Mouse (Mus musculus): ENCODE data around the gene Teddm1a.
"Not testable (repeated sequence)": the region's sequence is repeated elsewhere in the genome, so short reads cannot be mapped to it uniquely, and the experiment has no call there.

Teddm1a gene

DNA sequence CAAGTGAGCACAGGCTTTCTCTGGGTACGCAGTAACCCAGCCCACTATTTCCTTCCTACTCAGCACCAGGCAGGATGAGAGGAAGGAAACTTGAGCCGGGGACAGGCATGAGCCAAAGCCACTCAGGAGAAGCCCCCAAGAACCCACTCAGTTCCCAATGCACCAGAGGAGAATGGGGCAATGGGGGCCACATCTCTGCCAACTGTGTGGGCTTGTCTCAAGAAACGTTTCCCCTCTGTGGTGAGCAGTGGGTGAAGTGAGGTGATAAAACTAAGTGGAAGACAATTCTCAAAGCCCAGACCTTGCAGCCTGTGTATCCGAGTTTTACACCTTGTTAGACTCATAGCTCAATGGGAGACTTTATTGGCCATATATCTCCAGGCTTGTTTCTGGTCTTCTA is at the start of gene Teddm1a:
Gene Teddm1a, plus strand, starts transcription at position 301 of the 400 bp plus-strand sequence.
- no peak for DNase-seq (ENCODE audit: low read depth, low spot score)

DNA sequence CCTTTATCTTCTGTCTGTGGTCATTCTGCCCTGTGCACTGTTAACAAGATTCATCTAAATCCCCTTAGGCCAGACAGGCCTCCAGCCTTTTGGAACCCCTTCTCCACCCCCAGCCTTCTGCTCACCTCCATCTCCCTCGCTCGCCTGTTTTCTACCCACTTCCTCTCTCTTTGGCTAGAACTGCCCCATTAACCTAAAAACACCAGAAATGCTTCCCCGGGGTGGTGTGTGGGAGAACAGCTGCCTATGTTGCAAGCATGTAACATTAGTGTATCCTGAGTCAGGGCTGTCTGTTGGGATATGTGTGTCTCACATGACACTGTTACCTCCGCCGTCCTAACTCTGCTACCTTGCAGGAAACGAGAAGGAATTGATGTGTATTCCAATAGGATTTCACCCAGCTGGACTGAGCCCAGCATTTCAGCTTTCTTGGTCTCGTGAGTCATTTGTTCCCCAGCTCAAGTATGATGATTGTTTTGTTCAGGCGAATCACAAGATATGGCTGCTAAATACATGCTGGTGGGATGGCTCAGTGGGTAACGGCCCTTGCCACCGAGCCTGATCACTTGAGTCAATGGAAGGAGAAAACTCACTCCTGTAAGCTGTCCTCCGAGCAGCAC is 49.3 kb upstream of the Teddm1a start:
- no peak for DNase-seq (ENCODE audit: low read depth, low spot score)

DNA sequence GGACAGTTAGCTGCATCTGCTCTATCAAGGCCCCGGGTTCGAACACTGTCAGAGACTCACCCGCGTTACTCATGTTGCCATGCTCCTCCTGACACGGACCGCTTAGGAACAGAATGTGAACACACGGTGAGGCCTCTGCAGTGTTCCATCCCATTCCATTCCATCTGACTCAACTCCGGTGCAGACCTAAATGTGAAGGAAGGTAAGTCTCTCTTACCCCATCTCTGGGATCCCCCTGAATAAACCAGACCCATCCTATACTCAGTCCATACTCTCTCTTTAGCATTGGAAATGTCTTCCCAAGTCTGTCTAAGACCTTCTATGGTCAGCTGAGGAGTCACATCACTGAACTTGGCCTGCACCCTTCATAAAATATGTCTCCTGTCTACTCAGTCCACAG is 47.5 kb upstream of the Teddm1a start, which contains the start of gene Rgsl1:
Gene Rgsl1, minus strand, starts transcription at position 101 of the 400 bp plus-strand sequence.
- no peak for DNase-seq (ENCODE audit: low read depth, low spot score)

DNA sequence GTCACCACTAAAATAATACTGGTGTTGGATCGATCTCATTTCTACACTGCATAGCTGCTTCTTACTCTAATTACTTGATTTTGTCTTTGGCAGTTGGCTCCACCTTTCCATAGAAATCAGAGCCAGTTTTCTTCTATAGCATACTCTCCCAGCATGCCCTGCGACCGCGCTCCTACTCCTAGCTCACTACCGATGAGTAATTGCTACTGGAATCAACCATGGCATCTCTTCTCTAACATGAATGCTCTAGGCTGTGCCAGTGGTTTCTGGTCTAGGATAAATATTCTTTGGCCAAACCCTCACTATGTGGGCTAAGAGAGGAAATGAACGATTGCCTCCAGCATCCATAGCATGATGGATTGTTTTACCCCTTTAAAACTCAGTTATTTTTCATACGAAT is 45.1 kb upstream of the Teddm1a start:
- no peak for DNase-seq (ENCODE audit: low read depth, low spot score)

DNA sequence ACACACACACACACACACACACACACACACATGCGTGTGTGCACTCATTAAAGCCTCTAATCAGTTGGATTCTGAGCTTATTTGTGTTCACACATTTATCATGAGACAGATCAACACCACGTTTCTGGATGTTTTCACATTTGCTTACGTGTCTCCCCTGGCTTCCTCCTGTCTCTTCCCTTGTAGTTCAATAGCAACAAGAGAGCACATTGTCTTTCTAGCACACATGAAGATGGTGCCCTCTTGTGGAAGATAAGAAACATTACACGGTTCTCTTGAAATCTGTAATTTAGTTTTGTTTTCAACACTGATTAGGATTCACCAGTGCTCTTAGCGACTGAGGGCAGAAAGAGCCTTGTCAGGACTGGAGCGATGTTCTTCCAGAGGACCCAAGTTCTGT is 44.7 kb upstream of the Teddm1a start:
- peak; percentile 14 for DNase-seq (ENCODE audit: low read depth, low spot score)

DNA sequence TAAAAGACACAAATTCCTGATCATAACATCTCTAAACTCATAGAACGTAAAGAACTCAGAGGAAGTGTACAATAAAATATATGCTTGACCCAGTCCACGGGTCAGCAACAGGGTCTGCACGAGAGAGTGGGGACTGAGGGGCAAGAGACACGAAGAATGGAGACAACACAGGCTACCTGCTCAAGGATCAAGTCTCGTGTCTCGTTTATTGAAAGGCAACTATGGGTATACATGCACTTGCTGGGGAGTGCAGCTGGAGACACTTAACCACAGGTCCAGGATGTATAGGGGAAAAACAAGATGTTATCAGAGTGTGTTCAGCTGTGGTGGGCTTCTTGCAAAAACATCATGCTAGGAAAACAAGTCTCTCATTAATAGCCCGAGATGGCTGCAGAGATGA is 38.8 kb upstream of the Teddm1a start:
- not testable (repeated sequence) for DNase-seq (ENCODE audit: low read depth, low spot score)

DNA sequence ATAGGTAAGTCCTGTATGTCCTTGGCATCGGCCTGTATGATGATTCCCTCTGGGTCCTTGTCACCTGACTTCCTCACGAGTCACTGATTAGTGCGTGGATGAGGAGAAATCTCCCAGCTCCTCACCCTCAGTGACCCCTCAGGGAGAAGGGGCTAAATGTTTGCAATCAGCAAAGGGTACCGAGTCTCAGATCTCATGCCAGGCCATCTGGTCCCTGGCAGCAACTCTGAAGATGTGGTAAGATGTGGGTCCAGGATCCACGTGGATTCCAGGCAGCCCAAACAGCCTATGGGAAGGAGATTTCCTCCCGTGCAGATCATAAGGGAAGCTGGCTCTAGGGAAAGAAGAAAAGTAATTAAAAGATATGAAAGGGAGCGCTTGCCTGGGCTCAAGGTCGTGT is 35.6 kb upstream of the Teddm1a start:
- no peak for DNase-seq (ENCODE audit: low read depth, low spot score)

DNA sequence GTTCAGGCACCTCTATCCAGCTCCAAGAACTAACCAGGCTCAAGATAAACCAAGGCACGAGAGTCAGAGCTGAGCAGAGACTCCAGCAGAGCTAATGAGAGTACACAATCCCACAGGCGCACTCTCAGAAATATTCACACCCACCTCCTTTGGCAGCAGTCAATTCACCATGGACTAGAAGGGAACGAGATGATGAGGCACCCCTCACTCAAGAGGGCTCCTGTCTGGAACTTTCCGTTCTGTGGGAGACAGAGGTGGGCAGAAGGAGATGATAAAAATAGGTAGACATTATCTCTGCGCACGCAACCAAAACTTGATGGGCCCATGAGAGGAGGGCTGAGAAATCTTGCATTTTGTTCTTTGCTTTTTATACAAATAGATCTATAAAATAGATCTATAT is 17.5 kb upstream of the Teddm1a start, which contains the start of gene Teddm1b:
Gene Teddm1b, plus strand, starts transcription at position 301 of the 400 bp plus-strand sequence.
- no peak for DNase-seq (ENCODE audit: low read depth, low spot score)

DNA sequence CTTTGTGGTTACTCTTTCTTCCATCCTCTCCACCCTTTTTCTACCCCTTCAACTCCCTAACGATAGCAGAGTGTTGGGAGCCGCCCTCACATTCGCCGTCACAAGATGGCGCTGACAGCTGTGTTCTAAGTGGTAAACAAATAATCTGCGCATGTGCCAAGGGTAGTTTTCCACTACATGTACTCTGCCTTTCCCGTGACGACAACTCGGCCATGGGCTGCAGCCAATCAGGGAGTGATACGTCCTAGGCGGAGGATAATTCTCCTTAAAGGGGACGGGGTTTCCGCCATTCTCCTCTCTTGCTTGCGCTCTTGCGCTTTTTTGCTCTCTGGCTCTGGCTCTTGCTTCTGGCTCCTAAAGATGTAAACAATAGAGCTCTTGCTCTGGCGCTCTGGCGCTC is 11.2 kb upstream of the Teddm1a start:
- DNase-seq (ENCODE audit: low read depth, low spot score): not testable (repeated sequence)

DNA sequence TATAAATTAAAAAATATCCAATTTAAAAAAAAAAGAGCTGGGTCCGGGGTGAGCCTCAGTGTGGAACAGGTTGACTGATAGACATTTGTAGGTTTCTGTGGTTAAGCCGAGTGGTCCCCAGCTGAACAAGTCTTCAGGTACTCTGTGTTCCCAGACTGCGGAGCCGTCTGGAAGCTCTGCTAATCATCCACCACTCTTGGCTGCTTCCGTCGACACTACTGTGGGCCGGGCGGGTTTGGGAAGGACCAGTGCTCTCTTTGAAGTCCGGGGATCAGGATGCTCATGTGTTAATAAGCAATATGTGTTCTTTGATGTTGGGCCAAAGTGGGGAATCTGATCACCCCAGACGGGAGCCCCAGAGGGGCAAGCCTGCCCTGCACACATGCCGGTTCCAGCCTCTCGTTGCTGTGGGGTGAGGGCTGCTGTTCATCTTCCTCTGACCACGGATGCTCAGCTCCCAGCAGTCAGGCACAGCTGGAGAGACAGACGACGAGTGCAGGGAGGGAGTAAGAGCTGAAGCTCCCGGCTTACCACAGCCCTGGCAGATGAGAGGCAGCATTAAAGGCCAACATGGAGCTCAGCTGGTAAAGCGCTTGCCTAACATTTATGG is 5.4 kb upstream of the Teddm1a start:
- no peak for DNase-seq (ENCODE audit: low read depth, low spot score)

DNA sequence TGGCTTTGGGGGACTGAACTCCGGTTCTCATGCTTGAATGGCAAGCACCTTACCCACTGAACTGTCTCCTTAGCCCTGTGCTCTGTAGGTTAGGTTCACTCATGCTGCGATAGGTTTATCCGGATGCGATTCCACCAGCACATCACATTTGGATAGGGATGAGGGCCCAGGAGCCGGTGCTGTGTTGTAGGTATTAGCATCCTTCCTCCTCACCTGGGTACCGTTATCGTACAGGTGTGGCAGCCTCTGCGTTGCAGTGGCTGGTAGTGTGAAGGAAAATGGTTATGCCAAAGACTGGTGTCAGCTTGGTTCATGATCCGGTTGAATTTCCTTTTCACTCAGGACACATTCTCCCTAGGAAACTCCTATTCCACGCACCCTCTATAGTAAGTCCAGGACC is 1.4 kb upstream of the Teddm1a start:
- DNase-seq (ENCODE audit: low read depth, low spot score): no peak

DNA sequence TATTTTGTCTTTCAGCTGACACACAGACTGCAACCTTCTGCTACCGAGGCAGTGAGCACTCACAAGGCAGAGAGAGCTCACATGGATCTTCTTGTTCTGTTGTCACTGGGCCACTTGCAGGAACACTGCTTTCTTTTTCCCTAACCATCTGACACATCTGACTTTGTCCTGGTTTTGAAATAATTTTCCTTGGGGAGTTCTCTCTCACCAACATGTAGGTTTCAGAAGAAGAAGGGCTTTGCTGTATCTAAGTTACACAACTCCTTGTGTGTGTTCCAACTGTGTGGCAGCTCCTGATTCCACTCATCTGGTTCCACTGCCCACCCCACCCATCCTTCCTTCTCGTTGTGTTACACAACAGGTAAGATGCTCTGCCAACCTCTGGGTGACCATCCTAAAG is 2.2 kb downstream of the Teddm1a start:
- DNase-seq (ENCODE audit: low read depth, low spot score): no peak

DNA sequence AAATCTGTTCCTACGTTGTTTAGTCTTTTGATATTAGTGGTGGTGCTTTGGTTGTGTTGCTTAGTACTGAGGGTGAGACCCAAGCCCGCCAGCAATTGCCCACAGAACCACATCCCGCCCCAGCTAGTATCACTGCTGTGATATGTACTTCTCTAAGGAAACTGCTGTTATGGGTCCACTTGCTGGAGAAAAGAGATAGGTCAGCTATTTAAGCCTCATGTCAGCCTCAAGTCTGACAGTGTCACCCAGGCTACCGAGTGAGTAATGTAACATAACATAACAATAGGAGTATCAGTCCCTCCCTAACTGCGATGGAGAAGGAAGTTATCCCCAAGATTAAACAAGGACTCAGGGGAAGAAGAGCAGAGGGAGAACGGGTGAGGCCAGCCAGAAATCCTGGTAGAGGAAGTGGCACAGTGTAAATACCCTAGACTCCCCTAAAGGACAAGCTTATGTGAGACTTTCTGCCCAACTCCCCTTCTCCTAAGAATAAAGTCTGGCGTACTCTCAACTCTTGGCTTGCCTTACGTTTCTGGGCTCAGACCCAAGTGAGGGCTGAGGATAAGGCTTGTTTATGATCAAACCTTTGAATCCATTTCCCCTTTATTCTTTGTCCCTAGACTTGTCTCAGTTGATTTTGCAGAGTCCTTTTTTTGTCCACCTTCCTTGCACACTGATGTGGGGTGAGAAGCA is 2.8 kb downstream of the Teddm1a start:
- DNase-seq (ENCODE audit: low read depth, low spot score): no peak

DNA sequence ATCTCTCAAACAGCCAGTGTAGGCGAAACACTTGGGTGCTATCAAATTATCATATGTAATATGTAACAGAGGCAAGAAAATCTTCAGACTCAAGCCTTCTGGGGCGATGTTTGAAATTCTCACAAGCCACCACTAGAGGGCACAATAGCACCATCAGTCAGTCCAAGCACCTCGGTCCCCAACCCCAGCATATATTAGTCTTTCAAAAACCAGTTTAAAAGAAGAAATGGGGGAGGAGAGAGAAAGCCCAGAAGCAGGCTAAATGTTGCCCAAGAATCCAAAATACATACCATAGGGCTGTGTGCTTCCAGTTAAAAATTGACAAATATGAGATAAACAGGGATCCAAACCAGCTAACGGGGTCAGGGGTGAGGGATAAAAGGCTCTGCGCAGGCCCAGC is 3.4 kb downstream of the Teddm1a start:
- peak; percentile 73 for DNase-seq (ENCODE audit: low read depth, low spot score)

DNA sequence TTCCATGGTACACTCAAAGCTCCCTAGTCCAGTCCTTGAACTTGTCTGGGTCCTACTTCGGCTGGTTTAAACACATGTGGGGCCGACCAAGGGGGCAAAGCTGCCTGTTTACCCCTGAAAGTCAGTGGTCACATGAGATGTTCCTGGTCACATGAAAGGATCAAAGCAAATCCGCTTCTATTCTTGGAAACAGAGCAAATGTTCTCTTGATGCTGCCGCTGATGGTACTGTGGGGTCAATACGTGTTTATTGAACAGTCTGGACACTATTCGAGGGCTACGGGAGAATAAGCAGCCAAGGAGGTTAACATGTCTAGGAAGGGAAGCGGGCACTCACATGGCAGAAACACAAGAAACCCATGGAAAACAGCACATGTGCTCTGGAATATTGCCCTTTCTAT is 5.7 kb downstream of the Teddm1a start:
- no peak for DNase-seq (ENCODE audit: low read depth, low spot score)

DNA sequence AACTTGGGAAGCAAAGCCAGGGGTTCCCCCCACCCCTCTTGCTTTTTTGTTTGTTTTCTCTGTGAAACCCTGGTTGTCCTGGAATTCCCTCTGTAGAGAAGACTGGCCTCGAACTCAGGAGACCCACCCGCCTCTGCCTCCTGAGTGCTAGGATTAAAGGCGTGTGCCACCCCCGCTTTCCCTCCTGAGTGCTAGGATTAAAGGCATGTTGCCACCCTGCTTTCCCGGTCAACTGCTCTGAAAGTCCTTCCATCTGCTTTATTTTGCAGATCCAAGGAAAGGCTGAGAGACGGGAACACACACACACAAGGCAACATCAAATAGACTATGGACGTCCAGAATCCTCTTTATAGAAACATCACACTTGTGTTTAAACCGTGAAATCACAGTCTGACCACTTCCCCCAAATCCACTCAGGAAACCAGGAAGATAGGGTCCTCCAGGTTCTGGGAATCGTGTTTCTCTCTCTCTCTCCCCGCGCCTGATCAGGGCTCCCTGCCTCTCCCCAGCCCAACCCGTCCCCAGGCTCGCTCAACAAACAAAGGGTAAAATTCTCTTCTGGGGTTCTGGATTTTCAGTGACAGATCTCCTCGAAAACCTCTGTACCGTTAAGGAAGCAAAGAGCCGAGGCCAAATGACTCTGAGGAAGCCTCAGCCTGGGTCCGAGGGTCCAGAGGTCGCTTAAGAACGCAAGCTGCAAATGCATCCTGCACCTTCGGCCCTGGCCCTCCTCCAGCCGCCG is 7.6 kb downstream of the Teddm1a start:
- DNase-seq (ENCODE audit: low read depth, low spot score): no peak

DNA sequence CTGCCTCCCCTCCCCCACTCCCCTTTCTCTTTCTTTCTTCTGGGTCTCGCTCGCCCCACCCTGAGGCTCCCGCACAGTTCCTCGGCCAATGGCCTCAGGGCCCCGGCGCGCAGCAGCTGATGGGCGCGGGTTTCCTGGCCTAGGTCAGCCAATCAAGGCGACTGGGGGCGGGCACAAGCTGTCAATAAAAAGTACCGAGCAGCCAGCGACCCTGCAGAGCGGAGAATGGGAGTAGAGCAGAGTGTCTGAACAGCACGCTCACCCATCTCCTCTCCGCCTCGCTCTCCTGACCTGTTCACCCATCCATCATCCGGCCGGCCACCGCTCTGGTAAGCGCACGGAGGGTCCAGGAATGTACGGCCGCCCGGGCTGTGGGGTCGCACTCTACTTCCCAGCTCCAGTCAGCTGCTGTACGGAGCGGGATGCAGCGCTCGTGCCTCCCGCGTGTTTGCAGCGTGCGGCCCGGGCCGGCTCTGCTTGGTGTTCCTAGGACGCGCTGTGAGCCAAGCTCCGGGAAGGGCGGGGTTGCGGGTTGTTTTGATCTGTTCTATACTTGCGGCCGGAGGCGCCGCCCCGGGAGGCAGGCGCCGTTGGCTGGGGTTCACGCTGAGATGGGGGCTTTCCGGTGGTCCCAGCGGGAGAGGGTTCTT is 8.3 kb downstream of the Teddm1a start, which contains the start of the genes Glul and Teddm2:
Gene Glul, plus strand, starts transcription at position 214 of the 650 bp plus-strand sequence.
Gene Teddm2, minus strand, starts transcription at position 498 of the 650 bp plus-strand sequence.
- peak; percentile 94 for DNase-seq (ENCODE audit: low read depth, low spot score)

DNA sequence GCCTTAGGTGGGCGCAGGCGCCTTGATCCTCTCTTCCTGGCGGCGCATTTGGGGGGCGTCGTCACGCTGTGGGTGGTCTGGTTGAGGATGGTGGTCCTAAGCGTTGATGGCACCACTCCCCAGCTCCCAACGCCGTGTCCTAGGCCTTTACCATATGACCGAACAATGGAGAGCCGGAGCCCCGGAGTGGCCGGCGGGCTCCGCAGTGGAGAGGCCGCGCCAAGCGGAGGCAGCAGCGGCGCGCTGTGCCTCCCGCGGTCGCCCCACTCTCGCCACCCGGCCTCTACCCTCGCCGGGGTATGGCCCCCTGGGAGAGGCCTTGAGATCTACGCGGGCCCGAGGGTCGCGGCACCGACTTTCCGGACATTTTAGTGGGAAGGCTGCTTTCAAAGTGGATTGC is 8.8 kb downstream of the Teddm1a start:
- no peak for DNase-seq (ENCODE audit: low read depth, low spot score)

DNA sequence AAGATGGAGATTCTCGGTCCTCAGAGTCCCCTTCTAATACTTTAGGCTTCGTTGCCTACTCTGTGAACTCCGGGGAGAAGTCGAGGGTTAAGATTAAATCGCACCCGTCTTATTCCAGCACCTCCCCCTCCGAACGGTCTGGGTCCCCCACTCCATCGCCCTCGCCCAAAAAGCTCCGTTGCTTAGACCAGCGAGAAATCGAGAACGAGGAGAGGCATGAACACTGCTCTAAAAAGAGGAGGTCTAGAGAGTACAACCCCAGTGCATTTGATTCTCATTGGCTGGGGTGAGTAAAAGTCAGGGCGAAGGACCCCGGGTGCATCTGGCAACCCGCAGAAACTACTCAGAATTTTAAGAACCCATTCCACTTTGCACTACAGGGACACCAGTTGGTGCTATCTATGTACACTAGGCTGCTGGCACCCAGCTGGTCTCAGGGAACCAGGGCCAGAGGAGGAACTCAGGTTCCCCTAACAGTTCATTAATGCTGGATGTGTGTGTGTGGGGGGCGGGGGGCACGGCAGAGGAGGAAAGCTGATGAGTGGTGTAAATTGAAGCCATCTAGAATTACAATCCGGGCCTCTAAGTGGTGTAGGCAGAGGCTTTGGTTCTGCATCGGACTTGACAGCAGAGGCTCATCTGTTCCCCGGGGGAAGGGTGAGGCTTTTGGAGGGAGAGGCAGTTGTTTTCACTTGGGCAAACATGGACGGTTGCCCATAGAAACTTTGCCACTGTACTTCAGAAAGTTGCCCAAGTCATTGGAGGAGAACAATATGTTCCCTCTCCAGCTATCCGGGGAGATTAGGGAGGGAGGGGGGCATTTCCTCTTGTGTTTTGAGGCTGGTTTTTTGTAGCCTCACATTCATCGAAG is 9.6 kb downstream of the Teddm1a start:
- DNase-seq (ENCODE audit: low read depth, low spot score): no peak

DNA sequence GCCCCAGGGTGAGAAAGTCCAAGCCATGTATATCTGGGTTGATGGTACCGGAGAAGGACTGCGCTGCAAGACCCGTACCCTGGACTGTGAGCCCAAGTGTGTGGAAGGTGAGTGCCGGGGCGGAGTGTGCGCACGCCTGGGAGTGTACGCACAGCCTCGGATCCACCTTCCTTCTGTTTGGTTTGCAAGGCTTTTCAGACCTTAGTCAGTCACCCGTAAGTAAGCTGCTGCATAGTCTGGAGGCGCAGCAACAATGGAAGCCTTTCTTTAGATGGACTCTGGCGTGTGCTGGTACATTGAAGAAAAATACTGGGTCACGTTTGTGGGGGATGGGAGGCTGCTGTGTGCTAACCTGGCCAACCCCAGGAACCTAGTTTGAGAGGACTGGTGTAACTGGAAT is 11.5 kb downstream of the Teddm1a start:
- DNase-seq (ENCODE audit: low read depth, low spot score): no peak

DNA sequence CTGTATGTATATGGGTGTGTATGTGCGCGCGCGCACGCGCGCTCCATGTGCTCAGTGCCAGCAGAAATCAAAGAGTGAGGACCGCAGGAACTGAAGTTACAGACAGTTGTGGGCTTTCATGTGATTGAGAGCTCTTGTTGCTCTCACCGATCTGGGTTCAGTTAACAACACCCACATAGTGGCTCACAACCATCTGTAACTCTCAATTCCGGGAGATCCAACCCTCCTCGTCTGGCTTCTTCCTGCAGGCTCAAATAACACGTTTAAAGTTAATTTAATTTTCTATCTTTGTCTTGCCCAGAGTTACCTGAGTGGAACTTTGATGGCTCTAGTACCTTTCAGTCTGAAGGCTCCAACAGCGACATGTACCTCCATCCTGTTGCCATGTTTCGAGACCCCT is 12.7 kb downstream of the Teddm1a start:
- DNase-seq (ENCODE audit: low read depth, low spot score): no peak
